Mouse (Mus musculus) ovary, postnatal 10 days (tissue): Measurements from ENCODE around the gene Sytl3.
"Not testable (repeated sequence)": the region's sequence is repeated elsewhere in the genome, so short reads cannot be mapped to it uniquely, and the experiment has no call there.

ENCODE experiments used
- DNase-seq: peaks from one replicate; pipeline ENCODE4 v3.0.0; 2022; ENCODE audit warnings: low spot score

The Sytl3 gene

DNA sequence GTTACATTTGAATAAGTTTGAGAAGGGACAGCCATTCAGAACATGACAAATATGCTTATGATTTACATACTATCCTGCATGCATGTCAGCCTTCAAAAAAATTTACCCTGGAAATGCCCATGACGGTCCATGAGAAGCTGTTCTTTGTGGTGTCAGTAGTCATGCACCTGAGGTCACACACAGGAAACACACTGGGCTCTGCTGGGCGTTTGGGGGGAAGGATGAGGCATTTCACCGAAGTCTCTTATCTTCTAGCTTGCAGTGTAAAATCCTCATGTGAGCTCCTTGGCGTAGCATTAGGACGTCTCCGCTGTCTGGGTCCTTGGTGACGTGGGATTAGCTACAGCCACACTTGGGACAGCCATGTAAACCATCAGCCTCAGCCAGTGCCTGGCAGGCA, at the start of gene Sytl3:
TSS of gene Sytl3 (plus strand) at position 293 of the 400 bp plus-strand sequence.
- DNase-seq, result not testable (repeated sequence)

DNA sequence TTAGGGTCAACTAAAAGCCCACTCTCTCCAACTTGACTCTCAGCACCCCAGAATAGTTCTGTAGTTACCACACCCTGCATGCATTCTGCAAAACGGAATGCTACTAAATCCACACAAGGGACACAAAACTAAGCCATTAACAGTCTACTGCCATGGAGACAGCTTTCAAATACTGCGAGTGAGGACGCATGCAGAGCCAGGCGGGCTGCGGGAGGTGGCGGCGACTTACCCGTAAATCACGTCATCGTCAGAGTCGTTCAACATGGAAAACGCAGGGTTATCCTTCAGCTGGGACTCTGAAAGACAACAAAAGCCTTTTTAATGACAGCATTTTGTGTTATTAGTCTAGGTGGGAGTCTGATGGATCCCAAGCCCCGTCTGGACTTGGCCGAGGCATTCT, 45.4 kb upstream of the Sytl3 start:
- not testable (repeated sequence) for DNase-seq

DNA sequence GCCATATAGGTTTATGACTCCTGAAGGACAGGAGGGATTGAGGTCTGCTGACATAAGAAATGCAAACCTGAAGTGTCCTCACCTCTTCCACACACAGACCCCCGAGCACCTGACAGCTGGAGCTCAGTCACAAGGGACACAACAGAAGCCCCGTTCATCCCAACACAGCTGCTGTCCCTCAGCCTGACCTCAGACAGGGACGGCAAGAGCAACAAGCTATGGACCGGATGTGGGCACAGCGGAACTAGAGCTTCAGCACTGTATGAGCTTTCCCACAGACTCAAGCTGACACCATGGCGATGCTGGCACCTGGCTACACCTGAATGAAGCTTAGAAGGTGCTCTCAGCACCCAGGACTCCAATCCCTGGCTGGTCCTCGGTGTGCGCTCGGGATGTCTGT, 44.6 kb upstream of the Sytl3 start:
- DNase-seq, result not testable (repeated sequence)

DNA sequence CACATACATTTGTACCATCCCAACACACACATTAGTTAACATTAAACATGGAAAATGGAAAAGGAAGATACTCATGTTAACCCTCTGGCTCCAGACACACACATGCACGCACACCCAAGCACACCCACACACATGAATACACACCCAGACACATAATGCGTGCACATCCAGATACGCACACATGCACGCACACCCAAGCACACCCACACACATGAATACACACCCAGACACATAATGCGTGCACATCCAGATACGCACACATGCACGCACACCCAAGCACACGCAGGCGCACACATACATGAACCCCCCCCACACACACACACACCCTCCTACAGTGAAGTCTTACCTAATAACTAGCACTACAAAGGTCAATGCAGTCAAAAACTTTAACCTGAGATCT, 42.2 kb upstream of the Sytl3 start:
- not testable (repeated sequence) for DNase-seq

DNA sequence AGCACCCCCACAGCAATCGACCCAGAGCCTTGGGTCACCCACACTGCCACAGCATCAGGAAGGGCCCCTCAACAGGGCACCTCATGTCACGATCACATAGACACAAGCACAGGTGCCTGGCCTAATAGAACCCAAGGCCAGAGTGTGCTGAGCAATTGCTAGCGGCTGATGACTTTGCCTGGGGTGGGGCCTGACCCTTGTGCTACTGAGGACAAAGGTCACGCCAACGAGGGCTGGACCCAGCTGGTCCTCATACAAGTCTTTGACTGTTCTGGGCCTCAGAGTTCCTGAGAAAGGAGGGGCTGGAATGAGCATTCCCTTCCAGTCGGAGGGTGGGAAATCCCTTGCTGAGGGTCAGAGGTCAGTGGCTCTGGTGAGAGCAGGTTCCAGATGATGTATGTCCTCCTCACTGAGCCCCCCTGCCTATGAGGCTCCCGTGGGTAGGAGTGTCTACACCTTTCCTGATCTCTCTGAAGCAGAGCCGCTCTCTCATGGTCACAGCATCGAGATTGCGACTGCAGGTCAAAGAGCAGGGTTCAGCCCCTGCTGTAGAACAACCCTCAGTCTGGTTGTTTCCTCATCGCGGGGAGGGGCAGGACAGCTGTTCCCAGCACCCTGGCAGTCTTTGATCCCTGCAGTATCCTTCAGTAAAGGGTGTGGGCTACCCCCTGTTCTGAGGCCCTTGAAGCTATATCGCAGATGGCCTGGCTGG, 41.0 kb upstream of the Sytl3 start:
- not testable (repeated sequence) for DNase-seq

DNA sequence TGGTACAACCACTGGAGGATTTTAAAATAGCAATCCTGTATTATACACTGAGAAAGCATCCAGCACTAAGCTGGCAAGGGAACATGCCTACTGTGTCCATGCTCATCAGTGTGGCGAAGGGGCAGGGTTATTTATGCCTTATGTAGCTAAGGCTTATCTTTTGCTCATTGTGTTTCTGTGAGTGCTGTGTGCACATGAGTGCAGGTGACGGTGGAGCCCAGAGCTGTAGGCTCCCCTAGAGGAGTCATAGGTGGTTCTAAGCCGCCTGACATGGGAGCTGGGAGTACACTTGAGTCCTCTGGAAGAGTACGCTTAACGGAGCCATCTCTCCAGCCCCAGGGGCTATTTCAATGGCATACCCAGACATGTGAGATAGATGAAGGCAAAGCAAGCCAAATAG, 39.6 kb upstream of the Sytl3 start:
- DNase-seq, result not testable (repeated sequence)

DNA sequence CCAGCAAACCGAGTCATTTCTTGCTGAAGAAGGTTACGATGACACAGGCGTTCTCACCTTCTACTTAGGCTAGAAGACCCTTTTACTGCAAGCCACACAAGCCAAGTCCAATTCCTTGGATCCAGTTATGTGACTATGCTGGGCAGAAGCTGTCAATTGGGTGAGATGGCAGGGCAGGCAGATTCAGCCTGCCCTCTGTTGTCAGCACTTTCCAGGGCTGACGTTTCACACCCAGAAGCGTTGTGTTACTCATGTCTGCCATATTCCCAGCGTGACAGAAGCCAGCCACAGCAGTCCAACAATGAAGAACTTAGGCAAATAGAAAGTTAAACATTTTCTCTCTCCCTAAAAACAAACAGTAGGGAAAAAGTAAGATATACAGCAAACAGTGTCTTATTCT, 38.9 kb upstream of the Sytl3 start:
- DNase-seq, result not testable (repeated sequence)

DNA sequence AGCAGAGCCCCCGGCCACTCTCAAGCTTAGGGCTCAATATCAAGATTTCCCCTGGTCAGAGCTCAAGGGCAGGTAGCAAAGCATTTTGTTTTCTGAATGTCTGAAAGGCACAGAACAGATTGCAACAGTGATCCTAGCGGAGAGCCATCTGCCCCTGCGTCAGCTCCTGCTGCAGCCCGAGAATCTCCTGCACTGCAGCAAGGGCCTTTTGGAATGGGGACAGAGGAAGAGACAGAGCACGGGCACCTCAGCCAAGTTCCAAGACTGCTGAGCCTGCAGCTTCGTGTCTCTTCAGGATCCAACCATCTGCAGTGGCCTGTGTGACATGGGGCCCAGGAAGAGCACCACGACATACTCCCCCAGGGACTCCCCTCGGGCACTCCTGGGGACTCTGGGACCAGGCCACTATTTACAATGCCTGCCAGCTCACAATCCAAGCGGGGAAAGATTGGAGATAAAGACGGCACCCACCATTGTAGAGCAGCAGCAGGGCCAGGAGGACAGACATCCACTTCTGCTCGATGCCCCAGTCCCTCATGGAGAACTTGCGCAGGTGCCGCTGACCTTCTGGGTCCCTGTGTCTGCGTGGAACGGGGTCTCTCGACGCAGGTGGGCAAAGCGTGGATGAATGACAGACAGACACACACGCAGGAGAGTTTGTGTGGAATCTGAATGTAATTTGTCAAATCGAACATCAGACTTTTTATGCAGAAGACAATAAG, 38.0 kb upstream of the Sytl3 start:
- DNase-seq, result not testable (repeated sequence)

DNA sequence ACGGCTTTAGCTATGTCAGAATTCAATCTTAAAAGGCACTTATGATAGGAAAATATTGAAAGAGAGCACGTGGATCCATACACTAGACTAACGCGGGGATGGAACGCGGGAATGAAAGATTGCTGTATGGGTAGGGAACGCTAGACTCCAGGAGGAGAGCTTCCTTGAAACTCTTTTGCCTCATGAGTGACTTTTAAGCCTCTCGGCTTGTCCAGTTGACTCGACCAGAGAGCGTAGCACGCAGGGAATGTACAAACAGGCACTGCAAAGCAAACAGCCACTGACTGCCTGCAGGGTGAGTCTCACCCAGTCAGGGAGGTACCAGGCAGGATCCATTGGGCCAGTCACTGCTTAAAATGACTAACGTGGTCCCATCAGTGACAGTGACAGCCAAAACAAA, 36.9 kb upstream of the Sytl3 start:
- DNase-seq, result not testable (repeated sequence)

DNA sequence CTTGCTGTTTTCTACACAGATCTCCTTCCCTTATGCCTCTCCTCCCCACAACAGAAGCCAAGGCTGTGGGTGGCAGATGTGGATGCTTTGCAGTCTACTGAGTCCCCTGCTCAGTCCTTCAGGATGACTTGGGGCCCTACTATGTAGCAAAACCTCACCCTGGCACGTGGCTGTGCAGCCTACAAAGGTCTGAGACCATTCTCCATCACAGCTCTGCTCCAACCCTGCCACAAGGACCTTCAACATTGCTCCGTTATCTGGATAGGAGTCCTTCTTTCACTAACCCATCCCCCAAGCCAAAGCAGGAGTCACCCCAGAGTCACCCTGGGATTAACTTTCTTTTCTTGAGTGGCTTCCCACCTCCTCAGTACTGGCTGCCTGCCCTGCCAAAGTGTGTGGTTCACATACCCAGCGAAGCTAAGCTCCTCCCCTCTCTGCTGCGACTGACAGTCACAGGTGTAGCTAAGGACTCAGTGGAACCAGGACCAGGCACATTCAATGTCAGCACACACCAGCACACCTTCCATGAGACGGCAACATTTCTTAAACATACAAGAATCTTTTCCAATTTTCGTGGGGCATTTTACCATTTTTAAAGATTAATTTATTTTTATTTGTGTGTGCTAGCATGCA, 33.9 kb upstream of the Sytl3 start:
- not testable (repeated sequence) for DNase-seq

DNA sequence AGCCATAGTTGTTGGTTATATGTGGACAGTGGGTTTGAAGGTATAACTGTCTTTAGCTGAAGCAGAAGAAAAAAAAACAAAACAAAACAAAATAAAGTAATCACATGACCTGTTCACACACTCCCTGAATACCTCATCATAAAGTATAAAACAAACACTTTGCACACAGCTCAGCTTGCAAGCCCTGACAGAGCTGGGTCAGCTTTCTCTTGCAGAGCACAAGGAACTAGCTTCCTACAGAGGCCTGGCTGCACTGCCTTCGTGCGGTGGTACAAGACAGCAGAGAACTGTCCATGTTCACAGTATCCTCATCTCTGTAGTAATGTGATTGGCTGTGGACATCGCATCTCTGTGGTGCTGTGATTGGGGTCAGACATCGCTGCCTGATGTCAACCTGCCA, 28.5 kb upstream of the Sytl3 start:
- DNase-seq, result not testable (repeated sequence)

DNA sequence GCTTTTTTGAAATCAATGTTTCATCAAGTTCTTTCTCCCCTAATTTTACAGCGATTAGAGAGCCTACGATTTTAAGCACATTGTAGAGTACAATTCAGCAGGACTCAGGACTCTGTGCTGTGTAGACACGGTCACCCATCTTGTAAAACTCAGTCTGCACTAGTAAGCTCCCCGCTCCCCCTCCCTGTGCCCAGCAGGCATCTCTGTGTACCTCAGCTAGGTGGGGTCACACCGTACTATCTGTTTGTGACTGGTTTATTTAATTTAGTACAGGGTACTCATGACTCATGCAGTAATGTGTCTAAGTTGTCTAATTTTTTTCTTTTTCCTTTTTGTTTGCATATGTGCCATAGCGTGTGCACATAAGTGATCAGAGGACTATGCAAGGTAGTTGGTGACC, 26.0 kb upstream of the Sytl3 start:
- DNase-seq, result not testable (repeated sequence)

DNA sequence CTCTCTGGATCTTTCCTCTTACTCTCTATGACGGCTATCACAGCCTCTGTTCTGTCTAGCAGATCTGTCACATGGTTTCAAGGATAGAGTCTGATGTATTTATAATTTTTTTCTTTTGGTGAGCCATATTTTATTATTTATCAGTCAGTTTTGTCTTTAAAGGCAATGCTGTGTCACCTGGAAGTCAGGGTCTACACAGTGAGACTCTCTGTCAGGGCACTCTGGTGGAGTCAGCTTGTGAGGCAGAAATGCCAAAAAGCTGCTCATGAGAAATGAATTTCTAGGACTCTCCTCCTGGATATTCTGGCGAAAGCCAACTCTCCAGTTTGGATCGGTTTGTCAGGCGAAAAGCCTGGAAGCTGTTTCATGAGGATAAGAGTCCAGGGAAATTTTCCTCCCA, 23.1 kb upstream of the Sytl3 start:
- DNase-seq, result not testable (repeated sequence)

DNA sequence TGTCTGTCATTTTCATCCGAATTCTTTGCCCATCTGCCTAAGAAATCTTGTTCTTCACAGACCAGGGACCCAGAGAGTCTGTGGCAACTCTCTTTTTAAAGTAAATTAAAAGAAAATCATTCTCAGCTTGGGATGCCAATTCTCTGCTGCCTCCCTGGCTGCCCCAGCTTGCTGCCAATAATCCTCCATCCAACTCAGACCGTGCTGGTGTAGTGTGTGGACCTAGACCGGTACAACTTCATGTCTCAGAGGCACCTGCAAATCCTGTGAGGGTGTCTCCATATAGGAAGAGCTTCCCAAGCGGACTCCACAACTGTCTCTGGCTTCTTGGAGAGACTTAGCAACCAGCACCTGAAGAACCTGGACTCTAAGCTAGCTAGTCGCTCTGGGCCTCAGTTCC, 22.0 kb upstream of the Sytl3 start:
- no peak for DNase-seq

DNA sequence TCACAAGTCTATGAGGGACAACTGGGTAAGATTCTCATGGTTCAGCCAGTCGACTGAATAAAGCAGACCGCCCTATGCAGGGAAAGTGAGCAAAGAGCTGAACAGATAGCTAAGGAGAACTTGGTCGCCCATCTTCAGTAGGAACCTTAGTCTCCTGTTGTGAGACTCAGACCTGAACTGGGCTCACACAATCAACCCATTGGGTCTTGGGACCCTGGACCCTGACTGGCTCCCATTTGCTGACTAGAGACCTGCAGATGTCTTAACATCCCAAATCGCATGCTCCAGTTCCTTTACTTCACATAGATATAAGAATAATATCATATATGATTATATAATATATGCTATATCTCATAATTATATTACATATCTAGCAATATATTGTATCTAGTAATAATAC, 21.5 kb upstream of the Sytl3 start:
- DNase-seq, result not testable (repeated sequence)

DNA sequence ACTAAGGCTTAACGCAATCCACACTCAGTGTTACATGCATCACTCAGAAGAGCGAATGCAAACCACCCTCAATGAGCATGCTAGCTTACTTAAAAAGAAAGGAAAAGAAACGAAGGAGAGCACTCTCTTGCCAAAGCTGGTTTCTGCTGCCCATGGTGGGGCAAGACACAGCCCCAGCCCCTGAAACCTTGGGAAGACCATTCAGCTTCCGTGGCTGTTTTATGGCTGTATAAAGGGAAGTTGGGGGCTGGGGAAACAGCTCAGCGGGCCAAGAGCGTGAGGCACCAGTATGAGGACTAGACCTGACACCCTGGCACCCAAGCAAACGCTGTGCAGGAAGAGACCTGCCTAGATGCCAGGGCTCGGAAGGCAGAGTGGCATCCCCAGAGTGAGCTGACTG, 20.4 kb upstream of the Sytl3 start:
- not testable (repeated sequence) for DNase-seq

DNA sequence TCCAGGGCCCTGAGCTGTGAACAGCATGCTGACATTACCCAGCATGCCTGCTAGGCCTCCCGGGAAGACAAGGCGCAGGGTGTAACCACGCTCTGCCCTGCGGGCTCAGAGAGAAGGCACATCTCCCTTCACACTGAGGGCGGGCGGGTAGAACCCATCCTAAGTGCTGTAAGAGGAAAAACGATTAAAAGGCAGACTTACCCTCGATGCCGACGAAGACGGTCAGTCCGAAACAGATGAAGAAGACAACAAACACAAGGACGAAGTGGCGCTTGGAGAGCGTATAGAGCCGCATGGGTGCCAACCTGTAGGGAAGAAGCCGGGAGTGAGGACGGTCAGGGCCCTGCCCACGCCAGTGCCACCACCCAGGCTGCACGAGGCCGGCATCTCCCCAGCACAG, 19.4 kb upstream of the Sytl3 start:
- not testable (repeated sequence) for DNase-seq

DNA sequence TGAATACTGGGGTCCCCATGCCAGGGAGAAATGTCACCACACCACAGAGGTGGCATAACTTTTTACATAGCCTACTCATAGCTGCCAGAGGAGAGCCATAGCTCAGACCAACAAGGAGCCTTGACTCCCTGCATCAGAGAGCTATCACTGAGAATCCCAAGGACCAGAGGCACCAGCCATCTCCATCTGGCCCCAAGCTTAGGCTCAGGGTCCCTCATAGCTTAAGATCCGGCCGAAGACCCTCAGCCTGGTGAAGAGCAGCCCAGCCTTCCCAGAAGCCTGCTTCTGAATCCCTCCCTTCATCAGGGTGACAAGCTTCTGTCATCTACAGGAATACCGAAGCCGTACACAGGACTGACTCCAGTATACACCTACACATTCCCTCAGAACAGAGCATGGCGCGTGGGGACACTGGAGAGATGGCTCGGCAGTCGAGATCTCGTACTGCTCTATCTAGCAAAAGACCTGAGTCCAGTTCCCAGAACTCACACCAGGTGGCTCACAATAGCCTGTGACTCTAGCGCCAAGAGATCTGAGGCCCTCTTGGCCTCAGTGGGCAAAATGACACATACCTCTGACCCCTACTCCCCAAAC, 18.8 kb upstream of the Sytl3 start:
- DNase-seq, result not testable (repeated sequence)

DNA sequence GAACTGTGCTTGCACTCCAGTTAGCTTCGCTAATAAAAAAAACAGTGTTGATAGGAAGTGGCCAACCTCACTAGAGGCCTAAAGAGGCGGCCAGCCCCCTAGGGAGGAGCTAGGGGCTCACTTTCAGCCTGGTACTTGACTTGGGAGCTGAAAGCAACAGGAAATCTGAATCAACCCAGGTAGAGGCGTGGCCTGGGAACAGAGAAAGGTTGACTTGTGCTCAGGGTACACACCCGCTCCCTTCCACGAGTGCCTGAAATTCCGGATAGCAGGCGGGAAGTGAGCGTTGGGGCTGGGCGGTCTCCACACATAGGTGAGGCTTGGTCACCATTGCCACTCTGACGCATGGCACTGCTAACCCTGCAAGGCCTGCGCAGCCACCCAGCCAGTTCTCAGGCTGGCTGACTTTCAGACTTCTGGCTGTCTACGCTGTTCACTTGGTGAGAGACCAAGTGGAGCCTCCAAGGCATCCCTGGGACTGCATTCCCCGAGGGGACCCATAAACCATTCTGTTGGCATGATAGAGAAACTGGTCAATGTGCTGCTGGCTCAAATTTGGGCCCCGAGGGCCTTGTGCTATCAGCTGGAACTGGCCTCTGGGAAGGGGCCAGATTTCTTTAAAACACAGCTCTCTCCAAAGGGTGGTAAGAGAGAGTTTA, 18.0 kb upstream of the Sytl3 start:
- DNase-seq, result not testable (repeated sequence)

DNA sequence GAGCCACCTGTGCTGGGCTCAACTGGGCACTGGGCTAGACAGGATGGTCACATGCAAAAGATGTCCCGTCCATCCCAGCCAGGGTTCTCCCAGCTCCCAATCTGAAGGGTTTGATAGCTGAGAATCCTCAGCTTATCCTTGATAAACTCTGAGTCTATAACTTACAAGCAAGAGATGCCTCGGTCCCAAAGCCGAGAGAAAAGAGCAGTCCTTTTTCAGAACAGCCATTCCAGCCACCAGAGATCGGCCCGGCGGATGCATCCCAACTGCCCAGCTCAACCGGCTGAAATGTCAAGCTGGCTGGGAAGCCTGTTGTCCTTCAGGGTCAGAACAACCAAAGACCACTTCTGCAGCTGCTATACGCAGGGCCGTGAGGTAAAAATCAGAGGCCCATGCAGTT, 14.7 kb upstream of the Sytl3 start:
- DNase-seq, result not testable (repeated sequence)

DNA sequence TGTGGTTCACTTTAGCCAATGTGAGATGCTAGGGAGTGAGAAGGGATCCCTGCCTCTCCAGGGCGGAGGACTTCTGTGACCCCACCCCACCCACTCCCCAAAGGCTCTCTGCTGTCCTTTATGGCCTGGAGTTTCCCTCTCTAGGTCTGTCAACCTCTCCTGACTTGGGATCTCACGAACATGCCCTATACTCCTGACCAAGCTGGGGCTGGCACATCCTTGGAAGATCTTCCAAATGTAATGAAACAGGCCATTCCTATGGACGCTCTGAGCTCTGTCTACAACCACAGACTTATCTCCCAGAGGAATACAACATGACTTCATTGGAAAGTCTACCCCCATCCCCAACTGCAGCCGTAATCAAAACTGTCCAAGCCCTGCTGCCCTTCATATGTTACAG, 14.2 kb upstream of the Sytl3 start:
- not testable (repeated sequence) for DNase-seq

DNA sequence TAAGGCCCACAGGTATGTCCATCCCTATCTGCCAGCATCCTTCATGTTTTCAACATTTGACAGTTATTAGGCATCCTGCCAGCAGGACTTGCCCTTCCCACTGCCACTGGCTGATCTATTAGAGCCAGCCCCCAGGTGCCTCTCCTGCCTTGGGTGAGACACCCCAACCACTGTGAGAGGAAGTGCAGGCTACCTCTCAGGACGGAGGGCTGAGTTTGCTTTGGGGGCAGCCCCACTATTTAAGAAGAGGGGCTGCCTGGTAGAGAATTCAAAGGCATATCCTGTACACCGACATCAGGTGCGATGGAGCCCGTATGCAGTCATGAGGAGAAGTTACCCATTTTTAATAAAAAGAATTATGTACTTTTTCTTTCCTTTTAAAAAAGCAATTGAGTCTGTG, 13.2 kb upstream of the Sytl3 start:
- DNase-seq, result not testable (repeated sequence)
